Mouse (Mus musculus): ENCODE results near the gene Tm9sf2. TPM values are rescaled to one million over a fixed set of nuclear protein-coding genes. Genes with fewer than 3 reads are reported as not detected.

Gene Tm9sf2
- polyA plus RNA-seq (2012; rRNA removed) = 24.8 and 30.3 TPM in 2 replicates

GRCm38 (mm10) chr14:122106822-122107468 is at the start of gene Tm9sf2:
Gene Tm9sf2 (plus strand): TSS chr14:122107038.

GRCm38 (mm10) chr14:122181078-122181814 is 74.4 kb downstream of the Tm9sf2 start, which contains the start of gene Clybl:
Gene Clybl (plus strand): TSS chr14:122181704.

Other genes starting within 250 kb of the Tm9sf2 start
- 8.7 and 10.5 TPM in 2 replicates for gene Ubac2, start 228.4 kb upstream of the Tm9sf2 start, polyA plus RNA-seq (2012; rRNA removed)
- 0.08 TPM in 1 of 2 replicates, not detected in the other for gene Gpr18, start 191.3 kb upstream of the Tm9sf2 start, polyA plus RNA-seq (2012; rRNA removed)
- 0.48 and 0.81 TPM in 2 replicates for gene Gpr183, start 141.8 kb upstream of the Tm9sf2 start, polyA plus RNA-seq (2012; rRNA removed)
- not detected in 2 replicates for gene Timm8a2, start 72.4 kb upstream of the Tm9sf2 start, polyA plus RNA-seq (2012; rRNA removed)
- 14.0 and 17.4 TPM in 2 replicates for gene Clybl, start 74.7 kb downstream of the Tm9sf2 start, polyA plus RNA-seq (2012; rRNA removed)

Measured in liver, embryonic 14 days (tissue).